Mouse (Mus musculus): Measurements from ENCODE around the gene Mlana. TPM values are rescaled to one million over a fixed set of nuclear protein-coding genes. Genes with fewer than 3 reads are reported as not detected.

The Mlana gene
- total and polyA plus RNA-seq, 2 experiments from 2014 or later = not detected

DNA sequence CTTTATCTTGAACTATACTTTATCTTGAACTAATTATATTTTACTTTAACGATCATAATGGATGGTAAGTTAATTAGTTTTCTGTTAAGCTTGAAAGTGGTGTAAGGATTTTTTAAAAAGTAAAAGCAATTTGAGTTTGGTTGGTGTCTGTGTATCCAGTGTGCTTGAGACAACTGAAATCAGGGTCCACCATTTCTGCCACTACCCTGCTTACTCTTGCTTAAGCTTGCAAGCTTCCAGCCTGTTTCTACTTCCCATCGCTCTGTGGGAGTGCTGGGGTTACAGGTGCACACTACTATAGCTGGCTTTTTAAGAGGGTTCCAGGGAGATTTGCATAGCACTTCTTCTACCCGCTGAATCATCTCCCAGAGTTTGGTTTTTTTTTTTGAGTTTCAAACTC, 11.8 kb downstream of the Mlana start:
- no peak for DNase-seq (ENCODE audit: low spot score)
- no peak overlapping the region for H3K9ac ChIP-seq (replicated peaks; ENCODE audit: low read length, poor library complexity, severe bottlenecking)
- WGBS = 76% methylated on average over 3 of the region's 3 CpGs
- no peak overlapping the region for H3K27ac ChIP-seq (ENCODE audit: low read depth, low read length)
- H3K27me3 ChIP-seq (ENCODE audit: insufficient read depth, low read length) = no peaks in the 10 kb centered on the region
- no peaks in the 10 kb centered on the region for H3K36me3 ChIP-seq (ENCODE audit: insufficient read depth, low read length)
- no peak for ATAC-seq (ENCODE audit: low FRiP score)
- TF ChIP-seq CTCF (IDR thresholded peaks at IDR 0.05) = no peak
- no peak overlapping the region for H3K4me3 ChIP-seq (ENCODE audit: low read depth, low read length)
- no peaks in the 10 kb centered on the region for H3K9me3 ChIP-seq (ENCODE audit: low read length)
- no peak overlapping the region for H3K4me2 ChIP-seq (ENCODE audit: low read depth, low read length, poor library complexity, severe bottlenecking)
- H3K4me1 ChIP-seq (ENCODE audit: insufficient read depth, low read length) = no peaks in the 10 kb centered on the region

DNA sequence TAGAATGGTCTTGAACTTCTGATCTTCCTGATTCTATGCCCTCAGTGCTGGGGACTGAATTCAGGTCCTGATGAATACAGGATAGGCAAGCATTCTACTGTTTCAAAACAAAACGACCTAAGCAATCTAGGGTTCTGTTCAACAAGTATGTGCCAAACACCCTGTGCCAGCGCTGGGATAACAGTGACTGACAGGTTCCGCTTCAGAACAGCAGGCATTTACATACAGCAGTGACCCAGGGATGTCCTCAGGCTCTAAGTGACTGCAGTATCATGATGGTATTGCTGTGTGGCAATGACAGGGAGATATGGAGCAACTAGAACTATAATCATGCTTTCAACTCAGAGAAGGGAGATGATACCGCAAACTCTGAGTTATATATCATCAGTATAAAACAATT, 15.8 kb downstream of the Mlana start:
- Histone ChIP-seq H3K27me3 (ENCODE audit: insufficient read depth, low read length) (no peaks in the 10 kb centered on the region), H3K4me1 (ENCODE audit: insufficient read depth, low read length) (no peaks in the 10 kb centered on the region), H3K9ac (replicated peaks; ENCODE audit: low read length, poor library complexity, severe bottlenecking) (no peak overlapping the region), H3K4me3 (ENCODE audit: low read depth, low read length) (no peak overlapping the region), H3K9me3 (ENCODE audit: low read length) (no peaks in the 10 kb centered on the region), H3K27ac (ENCODE audit: low read depth, low read length) (no peak overlapping the region), H3K36me3 (ENCODE audit: insufficient read depth, low read length) (peaks cover 15% of the 10 kb centered on the region), H3K4me2 (ENCODE audit: low read depth, low read length, poor library complexity, severe bottlenecking) (no peak overlapping the region)
- DNase-seq (ENCODE audit: low spot score) (no peak), ATAC-seq (ENCODE audit: low FRiP score) (no peak)
- WGBS = 83% methylated on average over 4 of the region's 4 CpGs
- no peak for TF ChIP-seq CTCF (IDR thresholded peaks at IDR 0.05)

DNA sequence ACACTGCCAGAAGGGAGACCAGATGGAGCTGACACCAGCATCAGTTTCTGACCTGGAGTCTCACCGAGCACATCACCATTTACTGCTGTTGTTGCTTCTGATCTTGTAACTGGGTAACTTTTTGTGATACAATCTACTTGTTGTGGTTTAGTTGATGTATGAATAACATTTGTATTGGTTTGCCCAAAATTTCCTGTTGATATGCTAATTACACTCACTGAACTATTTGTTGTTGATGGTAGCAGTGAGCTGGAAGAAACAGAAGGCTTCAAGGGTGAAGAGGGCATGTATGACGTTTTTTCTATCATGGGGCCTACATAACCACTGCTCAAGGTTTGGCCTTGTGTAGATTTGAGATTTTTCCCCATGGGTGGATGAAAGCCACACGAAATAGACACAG, 20.2 kb downstream of the Mlana start:
- no peak for ATAC-seq (ENCODE audit: low FRiP score)
- no peak for DNase-seq (ENCODE audit: low spot score)

GRCm38 (mm10) chr19:29718476-29718875, 20.9 kb downstream of the Mlana start:
- no peaks in the 10 kb centered on the region for H3K27me3 ChIP-seq (ENCODE audit: insufficient read depth, low read length)
- peaks cover 26% of the 10 kb centered on the region for H3K36me3 ChIP-seq (ENCODE audit: insufficient read depth, low read length)
- H3K4me1 ChIP-seq (ENCODE audit: insufficient read depth, low read length) = no peaks in the 10 kb centered on the region
- DNase-seq (ENCODE audit: low spot score) (no peak), ATAC-seq (ENCODE audit: low FRiP score) (no peak)
- no peak overlapping the region for H3K9ac ChIP-seq (replicated peaks; ENCODE audit: low read length, poor library complexity, severe bottlenecking)
- H3K27ac ChIP-seq (ENCODE audit: low read depth, low read length) = no peak overlapping the region
- no peaks in the 10 kb centered on the region for H3K9me3 ChIP-seq (ENCODE audit: low read length)
- TF ChIP-seq CTCF (IDR thresholded peaks at IDR 0.05) = no peak
- no peak overlapping the region for H3K4me2 ChIP-seq (ENCODE audit: low read depth, low read length, poor library complexity, severe bottlenecking)
- 98% methylated on average over 3 of the region's 3 CpGs for WGBS
- H3K4me3 ChIP-seq (ENCODE audit: low read depth, low read length) = no peak overlapping the region

More for the DNA sequence above, 20.2 kb downstream of the Mlana start:
- 98% methylated on average over 3 of the region's 3 CpGs for WGBS
- Histone ChIP-seq H3K4me1 (ENCODE audit: insufficient read depth, low read length) (no peaks in the 10 kb centered on the region), H3K9ac (replicated peaks; ENCODE audit: low read length, poor library complexity, severe bottlenecking) (no peak overlapping the region), H3K27me3 (ENCODE audit: insufficient read depth, low read length) (no peaks in the 10 kb centered on the region), H3K9me3 (ENCODE audit: low read length) (no peaks in the 10 kb centered on the region), H3K27ac (ENCODE audit: low read depth, low read length) (no peak overlapping the region), H3K4me3 (ENCODE audit: low read depth, low read length) (no peak overlapping the region), H3K36me3 (ENCODE audit: insufficient read depth, low read length) (peaks cover 26% of the 10 kb centered on the region), H3K4me2 (ENCODE audit: low read depth, low read length, poor library complexity, severe bottlenecking) (no peak overlapping the region)
- no peak for TF ChIP-seq CTCF (IDR thresholded peaks at IDR 0.05)

- Histone ChIP-seq H3K36me3 (ENCODE audit: insufficient read depth, low read length) (no peaks in the 10 kb centered on the region), H3K27ac (ENCODE audit: low read depth, low read length) (no peak overlapping the region), H3K9me3 (ENCODE audit: low read length) (no peaks in the 10 kb centered on the region), H3K4me3 (ENCODE audit: low read depth, low read length) (no peak overlapping the region), H3K4me2 (ENCODE audit: low read depth, low read length, poor library complexity, severe bottlenecking) (no peak overlapping the region), H3K4me1 (ENCODE audit: insufficient read depth, low read length) (no peaks in the 10 kb centered on the region), H3K27me3 (ENCODE audit: insufficient read depth, low read length) (no peaks in the 10 kb centered on the region), H3K9ac (replicated peaks; ENCODE audit: low read length, poor library complexity, severe bottlenecking) (no peak overlapping the region)
- WGBS = 77% methylated on average over 3 of the region's 3 CpGs
- TF ChIP-seq CTCF (IDR thresholded peaks at IDR 0.05) = no peak
- ATAC-seq (ENCODE audit: low FRiP score) = no peak
- no peak for DNase-seq (ENCODE audit: low spot score)
Measured at GRCm38 (mm10) chr19:29735421-29735820, 37.8 kb downstream of the Mlana start.

DNA sequence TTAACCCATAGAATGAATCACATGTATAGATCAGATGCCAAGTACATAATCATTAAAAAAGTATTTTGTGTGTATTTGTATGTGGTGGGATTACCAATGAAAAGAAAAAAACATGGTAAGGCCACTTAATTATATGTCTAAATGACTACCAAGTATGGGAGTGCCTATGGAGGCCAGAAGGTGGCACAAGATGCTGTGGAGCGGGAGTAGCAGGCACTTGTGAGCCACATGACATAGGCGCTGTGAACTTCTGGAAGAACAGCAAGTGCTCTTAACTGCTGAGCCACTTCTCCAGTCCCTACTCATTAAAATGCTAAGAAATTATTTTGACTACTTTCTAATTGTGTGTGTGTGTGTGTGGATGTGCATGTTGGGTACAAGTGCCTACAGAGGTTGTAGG, 42.0 kb downstream of the Mlana start:
- H3K9ac ChIP-seq (replicated peaks; ENCODE audit: low read length, poor library complexity, severe bottlenecking) = no peak overlapping the region
- H3K27me3 ChIP-seq (ENCODE audit: insufficient read depth, low read length) = no peaks in the 10 kb centered on the region
- ATAC-seq (ENCODE audit: low FRiP score) (no peak), DNase-seq (ENCODE audit: low spot score) (no peak)
- no peak for TF ChIP-seq CTCF (IDR thresholded peaks at IDR 0.05)
- WGBS = 88% methylated on average over 2 of the region's 2 CpGs
- H3K4me2 ChIP-seq (ENCODE audit: low read depth, low read length, poor library complexity, severe bottlenecking) = no peak overlapping the region
- H3K4me3 ChIP-seq (ENCODE audit: low read depth, low read length) = no peak overlapping the region
- H3K36me3 ChIP-seq (ENCODE audit: insufficient read depth, low read length) = no peaks in the 10 kb centered on the region
- H3K27ac ChIP-seq (ENCODE audit: low read depth, low read length) = no peak overlapping the region
- no peaks in the 10 kb centered on the region for H3K4me1 ChIP-seq (ENCODE audit: insufficient read depth, low read length)
- no peaks in the 10 kb centered on the region for H3K9me3 ChIP-seq (ENCODE audit: low read length)

Data from midbrain, postnatal 0 days (tissue).